Mouse (Mus musculus) liver, embryonic 14.5 days (tissue): Measurements from ENCODE around the gene Krtap5-5. TPM values are rescaled to one million over a fixed set of nuclear protein-coding genes. Genes with fewer than 3 reads are reported as not detected.
A peak's percentile ranks its signal among the peaks of the same experiment; 100 is the strongest.
"Not testable (repeated sequence)": the region's sequence is repeated elsewhere in the genome, so short reads cannot be mapped to it uniquely, and the experiment has no call there.

Experiments
- ATAC-seq: fragments of 200-750 bp; cut with Nextera tagmentation; 2 replicates; pipeline ENCODE4 v1.8.0; 2017; ENCODE audit warnings: moderate number of reproducible peaks, mild to moderate bottlenecking, moderate library complexity; ENCODE audit not compliant: insufficient read depth
- DNase-seq, 3 experiments: peaks; one replicate each; pipeline ENCODE4 v3.0.0-alpha.2; 2012 to 2013; ENCODE audit warnings: low read depth in 3 of 3, low spot score in 3 of 3
- H3K27ac ChIP-seq: fragments of 300-500 bp; sonication (generic); 2 replicates; pipeline ENCODE4 v1.5.1; 2014; ENCODE audit warnings: moderate library complexity, mild to moderate bottlenecking, control low read depth, inconsistent platforms
- H3K27me3 ChIP-seq: fragments of 300-500 bp; sonication (generic); 2 replicates; pipeline ENCODE4 v1.6.1; 2014; ENCODE audit warnings: mild to moderate bottlenecking, low read length, moderate library complexity; ENCODE audit not compliant: control insufficient read depth, insufficient read depth
- H3K36me3 ChIP-seq: fragments of 300-500 bp; sonication (generic); replicated peaks from 2 replicates; pipeline ENCODE4 v1.6.1; 2014; ENCODE audit warnings: low read depth; ENCODE audit not compliant: control insufficient read depth, insufficient read depth
- H3K4me1 ChIP-seq, 2 experiments: fragments of 200-500 bp in 1 of 2; fragments of 300-500 bp in 1 of 2; sonication (generic) in 1 of 2; replicated peaks; 2 replicates each; pipeline ENCODE4 v1.6.1; 2012 to 2014; ENCODE audit warnings: antibody characterized with exemption in 1 of 2, inconsistent platforms in 1 of 2, low read length in 1 of 2; ENCODE audit not compliant: control insufficient read depth in 2 of 2, insufficient read depth in 2 of 2
- H3K4me2 ChIP-seq: fragments of 300-500 bp; sonication (generic); 2 replicates; pipeline ENCODE4 v1.6.1; 2014; ENCODE audit warnings: low read depth, mild to moderate bottlenecking, control low read depth, moderate library complexity
- H3K4me3 ChIP-seq, 2 experiments: fragments of 200-500 bp in 1 of 2; fragments of 300-500 bp in 1 of 2; sonication (generic) in 1 of 2; 2 replicates each; pipeline ENCODE4 v1.5.1; 2012 to 2014; ENCODE audit warnings: low read depth in 2 of 2, low read length in 2 of 2, mild to moderate bottlenecking in 2 of 2, control low read depth in 1 of 2, inconsistent platforms in 1 of 2, moderate library complexity in 1 of 2; ENCODE audit not compliant: insufficient read depth in 1 of 2
- H3K9ac ChIP-seq: fragments of 300-500 bp; sonication (generic); replicated peaks from 2 replicates; pipeline ENCODE4 v1.6.1; 2014; ENCODE audit warnings: mild to moderate bottlenecking, control low read depth, moderate library complexity
- H3K9me3 ChIP-seq: fragments of 300-500 bp; sonication (generic); 2 replicates; pipeline ENCODE4 v1.6.1; 2016; ENCODE audit warnings: low read length, mixed read lengths; ENCODE audit not compliant: control insufficient read depth
- CTCF ChIP-seq: IDR thresholded peaks from 2 replicates; pipeline ENCODE4 v1.5.1; 2016; ENCODE audit warnings: antibody characterized with exemption, low read depth, control low read depth
- EP300 ChIP-seq: IDR thresholded peaks from 2 replicates; pipeline ENCODE4 v1.6.1; 2016; ENCODE audit warnings: antibody characterized with exemption, low read depth
- WGBS: fragments of 180-500 bp; shearing (Covaris S2); extraction: QIAGEN DNeasy Blood & Tissue Kit; methylation state at CpG from one replicate; pipeline ENCODE4 v1.1.7; 2014; ENCODE audit not compliant: insufficient replicate concordance; 5-methylcytosine and 5-hydroxymethylcytosine counted together
- polyA plus RNA-seq, 2 experiments: library from polyadenylated mRNA; depleted of rRNA in 1 of 2; stranded (reverse) in 1 of 2; unstranded in 1 of 2; fragments of >200 nt; fragmentation: Nextera tagmentation in 1 of 2; extraction: Ambion mirVana in 1 of 2; gene quantifications; 2 replicates each; pipeline versions ENCODE4 v1.2.1 to v1.2.3; 2012 to 2014

Gene Krtap5-5
- polyA plus RNA-seq (2012; rRNA removed), result not detected in 2 replicates
- polyA plus RNA-seq (2014; fragmentation: Nextera tagmentation; extraction: Ambion mirVana), result not detected in 2 replicates

DNA sequence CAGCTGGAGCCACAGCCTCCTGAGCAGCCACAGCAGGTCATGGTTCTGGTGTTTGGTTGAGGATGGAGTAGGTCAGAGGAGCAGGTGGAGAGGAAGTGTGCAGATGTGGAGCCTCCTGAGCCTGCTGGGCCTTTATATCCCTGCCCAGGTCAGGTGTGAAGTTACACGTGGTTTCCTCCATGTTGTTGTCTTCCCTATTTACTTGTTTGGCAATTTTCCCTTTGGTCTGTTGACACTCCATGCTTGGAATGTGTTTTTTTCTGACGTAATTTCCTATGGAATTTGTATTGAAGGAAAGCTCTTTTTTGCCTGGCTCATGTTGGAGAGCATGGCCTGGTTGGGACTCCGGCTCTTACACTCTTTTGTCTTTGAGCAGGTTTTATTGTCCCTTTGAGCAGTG, at the start of gene Krtap5-5:
TSS of gene Krtap5-5 (minus strand) at position 101 of the 400 bp plus-strand sequence.
- WGBS, result 29% methylated on average over 3 of the region's 3 CpGs
- H3K9ac ChIP-seq, ATAC-seq, H3K27me3 ChIP-seq, H3K9me3 ChIP-seq, H3K4me2 ChIP-seq, H3K4me3 ChIP-seq, H3K36me3 ChIP-seq, H3K27ac ChIP-seq, DNase-seq, H3K4me1 ChIP-seq: not testable (repeated sequence)

DNA sequence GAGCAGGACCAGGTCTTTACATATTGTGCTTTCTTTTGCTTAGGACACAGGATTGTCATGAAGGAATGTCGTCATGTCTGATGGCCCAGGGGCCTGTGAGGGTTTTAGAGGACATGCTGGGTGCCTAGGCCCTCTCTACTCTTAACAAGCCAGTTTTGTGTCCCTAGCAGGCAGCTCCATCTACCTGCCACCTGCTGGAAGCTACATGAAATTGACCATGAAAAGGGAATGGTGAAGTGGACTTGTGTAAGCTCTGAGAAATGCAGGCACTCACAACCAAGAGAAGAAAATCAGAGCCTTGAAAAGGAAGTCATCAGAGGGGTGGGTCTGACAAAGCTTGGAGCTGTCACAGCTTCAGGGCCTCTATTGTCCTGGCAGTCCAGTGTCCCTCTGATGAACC, 49.5 kb upstream of the Krtap5-5 start:
- H3K9me3 ChIP-seq, ATAC-seq, H3K27ac ChIP-seq, H3K36me3 ChIP-seq, H3K4me3 ChIP-seq, H3K4me2 ChIP-seq, H3K4me1 ChIP-seq, H3K9ac ChIP-seq, DNase-seq: not testable (repeated sequence)
- WGBS, result 38% methylated on average over 1 of the region's 1 CpGs
- 0 out of 2 replicates have a peak, but pooled peaks have one; percentile 11 for TF ChIP-seq CTCF
- H3K27me3 ChIP-seq, result peaks cover 19% of the 10 kb centered on the region

- H3K4me1 ChIP-seq, H3K4me2 ChIP-seq, H3K27me3 ChIP-seq, ATAC-seq, H3K9me3 ChIP-seq, H3K9ac ChIP-seq, DNase-seq, H3K4me3 ChIP-seq, H3K27ac ChIP-seq, H3K36me3 ChIP-seq: not testable (repeated sequence)
- 0% methylated on average over 3 of the region's 3 CpGs for WGBS
- peak; percentile 75 for TF ChIP-seq CTCF
Measured at GRCm38 (mm10) chr7:142278183-142278582, 48.4 kb upstream of the Krtap5-5 start.

DNA sequence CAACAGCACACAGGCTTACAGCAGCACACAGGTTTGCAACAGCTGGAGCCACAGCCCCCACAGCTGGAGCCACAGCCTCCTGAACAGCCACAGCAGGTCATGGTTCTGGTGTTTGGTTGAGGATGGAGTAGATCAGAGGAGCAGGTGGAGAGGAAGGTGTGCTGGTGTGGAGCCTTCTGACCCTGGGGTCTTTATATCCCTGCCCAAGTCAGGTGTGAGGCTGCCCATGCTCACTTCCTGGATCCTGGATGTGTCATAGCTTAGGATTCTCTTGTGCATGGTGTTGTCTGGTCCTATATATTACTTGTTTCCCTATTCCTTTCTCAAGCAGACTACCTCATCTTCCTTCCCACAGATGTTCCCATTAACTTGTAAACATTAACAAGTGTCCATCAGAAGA, 44.5 kb upstream of the Krtap5-5 start, which contains the start of gene Gm4559:
TSS of gene Gm4559 (minus strand) at position 101 of the 400 bp plus-strand sequence.
- H3K4me1 ChIP-seq, H3K27me3 ChIP-seq, H3K9ac ChIP-seq, H3K4me2 ChIP-seq, DNase-seq, H3K27ac ChIP-seq, H3K36me3 ChIP-seq, H3K4me3 ChIP-seq, ATAC-seq, H3K9me3 ChIP-seq: not testable (repeated sequence)

DNA sequence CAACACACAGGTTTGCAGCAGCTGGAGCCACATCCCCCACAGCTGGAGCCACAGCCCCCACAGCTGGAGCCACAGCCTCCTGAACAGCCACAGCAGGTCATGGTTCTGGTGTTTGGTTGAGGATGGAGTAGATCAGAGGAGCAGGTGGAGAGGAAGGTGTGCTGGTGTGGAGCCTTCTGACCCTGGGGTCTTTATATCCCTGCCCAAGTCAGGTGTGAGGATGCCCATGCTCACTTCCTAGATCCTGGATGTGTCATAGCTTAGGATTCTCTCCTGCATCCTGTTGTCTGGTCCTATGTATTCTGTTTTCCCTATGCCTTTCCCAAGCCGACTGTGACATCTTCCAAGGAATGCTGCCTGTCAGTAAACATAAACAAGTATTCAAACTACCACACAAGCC, 28.5 kb upstream of the Krtap5-5 start, which contains the start of gene Gm2431:
TSS of gene Gm2431 (minus strand) at position 101 of the 400 bp plus-strand sequence.
- WGBS, result 10% methylated on average over 1 of the region's 1 CpGs
- not testable (repeated sequence) for H3K4me3 ChIP-seq, H3K9ac ChIP-seq, H3K27me3 ChIP-seq, H3K4me2 ChIP-seq, ATAC-seq, H3K27ac ChIP-seq, DNase-seq, H3K36me3 ChIP-seq, H3K9me3 ChIP-seq, H3K4me1 ChIP-seq

- no peaks in the 10 kb centered on the region for H3K27me3 ChIP-seq
- no peak overlapping the region for H3K4me2 ChIP-seq
- 2% methylated on average over 2 of the region's 2 CpGs for WGBS
- no peak overlapping the region for H3K9ac ChIP-seq
- no peak overlapping the region for H3K4me3 ChIP-seq
- no peak overlapping the region for H3K27ac ChIP-seq
- no peaks in the 10 kb centered on the region for H3K9me3 ChIP-seq
- no peaks in the 10 kb centered on the region for H3K36me3 ChIP-seq
- no peak for ATAC-seq
- TF ChIP-seq EP300, result no peak
- TF ChIP-seq CTCF, result peak; percentile 60
- no peak for DNase-seq
- no peaks in the 10 kb centered on the region for H3K4me1 ChIP-seq
Measured at GRCm38 (mm10) chr7:142255517-142255916, 25.7 kb upstream of the Krtap5-5 start.
